Mouse (Mus musculus) midbrain, postnatal 0 days (tissue): ENCODE results near the gene Kif1bp. TPM values are rescaled to one million over a fixed set of nuclear protein-coding genes. Genes with fewer than 3 reads are reported as not detected.

ENCODE experiments used
- ATAC-seq: fragments of 200-750 bp; cut with Nextera tagmentation; 2 replicates; pipeline ENCODE4 v1.8.0; 2017; ENCODE audit warnings: moderate number of reproducible peaks, mild to moderate bottlenecking, moderate TSS enrichment, moderate library complexity; ENCODE audit not compliant: low FRiP score
- DNase-seq: peaks from one replicate; pipeline ENCODE4 v3.0.0-alpha.2; 2015; ENCODE audit warnings: low spot score
- H3K27ac ChIP-seq: fragments of 300-500 bp; sonication (generic); 2 replicates; pipeline ENCODE4 v1.5.1; 2014; ENCODE audit warnings: low read depth, mild to moderate bottlenecking, low read length, mixed read lengths
- H3K27me3 ChIP-seq: fragments of 300-500 bp; sonication (generic); 2 replicates; pipeline ENCODE4 v1.6.1; 2014; ENCODE audit warnings: low read length, control low read depth, mixed read lengths; ENCODE audit not compliant: insufficient read depth
- H3K36me3 ChIP-seq: fragments of 300-500 bp; sonication (generic); 2 replicates; pipeline ENCODE4 v1.6.1; 2014; ENCODE audit warnings: low read length, control low read depth, mixed read lengths; ENCODE audit not compliant: insufficient read depth
- H3K4me1 ChIP-seq: fragments of 300-500 bp; sonication (generic); 2 replicates; pipeline ENCODE4 v1.6.1; 2014; ENCODE audit warnings: mild to moderate bottlenecking, control low read depth, antibody characterized with exemption, low read length, mixed read lengths; ENCODE audit not compliant: insufficient read depth
- H3K4me2 ChIP-seq: fragments of 300-500 bp; sonication (generic); 2 replicates; pipeline ENCODE4 v1.6.1; 2014; ENCODE audit warnings: low read depth, mild to moderate bottlenecking, low read length, mixed read lengths; ENCODE audit not compliant: poor library complexity, severe bottlenecking
- H3K4me3 ChIP-seq: fragments of 300-500 bp; sonication (generic); 2 replicates; pipeline ENCODE4 v1.5.1; 2014; ENCODE audit warnings: low read depth, mild to moderate bottlenecking, low read length, moderate library complexity
- H3K9ac ChIP-seq: fragments of 300-500 bp; sonication (generic); replicated peaks from 2 replicates; pipeline ENCODE4 v1.6.1; 2014; ENCODE audit warnings: mild to moderate bottlenecking, low read length, moderate library complexity, mixed read lengths; ENCODE audit not compliant: poor library complexity, severe bottlenecking
- H3K9me3 ChIP-seq: fragments of 300-500 bp; sonication (generic); 2 replicates; pipeline ENCODE4 v1.6.1; 2016; ENCODE audit warnings: low read length, control low read depth
- CTCF ChIP-seq: IDR thresholded peaks from 2 replicates; pipeline ENCODE4 v1.5.1; 2016; ENCODE audit warnings: antibody characterized with exemption, mild to moderate bottlenecking
- WGBS: fragments of 180-500 bp; shearing (Covaris S2); extraction: QIAGEN DNeasy Blood & Tissue Kit; methylation state at CpG from one replicate; pipeline ENCODE4 v1.1.7; 2014; 5-methylcytosine and 5-hydroxymethylcytosine counted together
- polyA plus RNA-seq: library from polyadenylated mRNA; unstranded; fragments of >200 nt; fragmentation: Nextera tagmentation; extraction: Ambion mirVana; gene quantifications from 2 replicates; pipeline ENCODE4 v1.2.1, GENCODE M21; 2015
- total RNA-seq: library from RNA; depleted of rRNA; stranded (reverse); fragments of >200 nt; gene quantifications from 2 replicates; pipeline ENCODE4 v1.2.3, GENCODE M21; 2014

Kif1bp gene
- total and polyA plus RNA-seq, 2 experiments from 2014 or later = 70.5 to 73.4 TPM

DNA sequence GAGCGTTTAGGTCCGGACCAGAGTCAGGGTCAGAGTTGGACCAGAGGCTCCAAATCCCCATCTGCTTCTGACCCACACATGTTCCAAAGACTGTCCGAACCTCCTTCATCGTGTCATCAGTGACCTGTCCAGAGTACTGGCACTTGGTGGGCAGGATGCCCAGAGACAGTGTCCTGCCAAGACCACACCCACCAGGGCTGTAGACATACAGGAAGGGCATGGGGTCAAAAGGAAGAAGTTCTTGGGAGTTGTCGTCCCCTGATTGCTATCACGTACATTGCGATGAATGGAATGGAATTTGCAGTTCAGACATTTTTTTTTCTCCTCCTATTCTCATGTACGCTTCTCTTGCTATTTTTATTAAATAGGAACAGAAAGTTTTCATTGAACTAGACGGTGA lies 48.1 kb downstream of the Kif1bp start:
- H3K4me2 ChIP-seq = no peak overlapping the region
- H3K9me3 ChIP-seq = no peaks in the 10 kb centered on the region
- H3K27me3 ChIP-seq = no peaks in the 10 kb centered on the region
- H3K4me3 ChIP-seq = no peak overlapping the region
- no peak for DNase-seq
- 82% methylated on average over 9 of the region's 9 CpGs for WGBS
- no peak for ATAC-seq
- TF ChIP-seq CTCF = no peak
- H3K27ac ChIP-seq = no peak overlapping the region
- H3K9ac ChIP-seq = no peak overlapping the region
- no peaks in the 10 kb centered on the region for H3K36me3 ChIP-seq
- no peaks in the 10 kb centered on the region for H3K4me1 ChIP-seq

DNA sequence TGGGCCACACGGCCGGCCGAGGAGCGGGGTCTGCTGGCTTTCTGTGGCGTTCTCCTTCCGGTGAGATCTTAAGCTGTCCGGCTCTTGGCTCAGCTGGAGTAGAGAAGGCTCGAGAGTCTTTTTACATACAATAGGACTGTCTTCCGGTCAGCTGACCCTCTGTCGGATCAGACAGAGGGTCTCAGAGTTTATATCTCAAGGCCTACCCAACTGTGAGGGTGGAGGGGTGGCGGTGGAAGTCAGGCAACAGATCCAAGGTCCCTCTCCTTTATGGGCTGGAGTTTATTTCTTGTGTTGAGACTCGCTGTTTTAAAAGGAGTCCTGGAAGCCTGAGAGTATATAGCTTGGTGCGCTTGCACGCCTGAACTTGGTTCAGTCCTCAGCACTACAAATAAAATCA lies 50.9 kb downstream of the Kif1bp start, which contains the start of gene Srgn:
Srgn (minus strand) TSS at position 101 of the 400 bp plus-strand sequence.
- Histone ChIP-seq H3K27me3 (no peaks in the 10 kb centered on the region), H3K36me3 (no peaks in the 10 kb centered on the region), H3K9me3 (no peaks in the 10 kb centered on the region), H3K9ac (no peak within 1 kb of the TSS), H3K4me2 (no peak within 1 kb of the TSS), H3K4me3 (no peak within 1 kb of the TSS), H3K27ac (no peak within 1 kb of the TSS), H3K4me1 (no peaks in the 10 kb centered on the region)
- DNase-seq = no peak
- no peak for TF ChIP-seq CTCF
- WGBS = 86% methylated on average over 14 of the region's 14 CpGs
- ATAC-seq = no peak

GRCm38 (mm10) chr10:62522346-62522950 lies 55.8 kb downstream of the Kif1bp start:
- no peaks in the 10 kb centered on the region for H3K36me3 ChIP-seq
- H3K27ac ChIP-seq = no peak overlapping the region
- no peak for TF ChIP-seq CTCF
- no peaks in the 10 kb centered on the region for H3K4me1 ChIP-seq
- no peak overlapping the region for H3K4me2 ChIP-seq
- H3K9me3 ChIP-seq = no peaks in the 10 kb centered on the region
- no peak overlapping the region for H3K4me3 ChIP-seq
- DNase-seq (no peak), ATAC-seq (no peak)
- 72% methylated on average over 7 of the region's 7 CpGs for WGBS
- H3K27me3 ChIP-seq = no peaks in the 10 kb centered on the region
- H3K9ac ChIP-seq = no peak overlapping the region

GRCm38 (mm10) chr10:62521763-62522162 lies 56.5 kb downstream of the Kif1bp start:
- ATAC-seq (no peak), DNase-seq (no peak)
- Histone ChIP-seq H3K36me3 (no peaks in the 10 kb centered on the region), H3K4me3 (no peak overlapping the region), H3K9ac (no peak overlapping the region), H3K9me3 (no peaks in the 10 kb centered on the region), H3K27ac (no peak overlapping the region), H3K4me2 (no peak overlapping the region), H3K4me1 (no peaks in the 10 kb centered on the region), H3K27me3 (no peaks in the 10 kb centered on the region)
- no peak for TF ChIP-seq CTCF
- 80% methylated on average over 4 of the region's 4 CpGs for WGBS

DNA sequence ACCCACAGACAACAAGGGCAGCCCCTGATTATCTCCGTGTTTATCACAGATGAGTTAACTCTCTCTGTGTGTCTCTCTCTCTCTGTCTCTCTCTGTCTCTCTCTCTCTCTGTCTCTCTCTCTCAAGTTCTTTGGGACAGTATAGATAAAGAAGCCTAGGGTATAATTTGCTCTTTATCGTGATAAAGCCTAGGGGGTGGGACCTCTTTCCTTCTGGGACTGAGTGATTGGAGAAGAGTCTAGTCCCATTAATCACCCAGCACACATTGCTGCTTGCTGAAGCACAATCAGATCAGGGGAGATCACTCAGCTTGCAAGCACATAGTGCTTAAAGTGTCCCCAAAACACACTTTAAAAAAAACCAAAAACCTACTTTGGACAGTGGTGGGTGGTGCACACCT lies 57.3 kb downstream of the Kif1bp start:
- no peak for DNase-seq
- Histone ChIP-seq H3K27ac (no peak overlapping the region), H3K27me3 (no peaks in the 10 kb centered on the region), H3K4me3 (no peak overlapping the region), H3K4me1 (no peaks in the 10 kb centered on the region), H3K36me3 (no peaks in the 10 kb centered on the region), H3K4me2 (no peak overlapping the region), H3K9me3 (no peaks in the 10 kb centered on the region), H3K9ac (no peak overlapping the region)
- 79% methylated on average over 2 of the region's 2 CpGs for WGBS
- no peak for TF ChIP-seq CTCF
- ATAC-seq = no peak

DNA sequence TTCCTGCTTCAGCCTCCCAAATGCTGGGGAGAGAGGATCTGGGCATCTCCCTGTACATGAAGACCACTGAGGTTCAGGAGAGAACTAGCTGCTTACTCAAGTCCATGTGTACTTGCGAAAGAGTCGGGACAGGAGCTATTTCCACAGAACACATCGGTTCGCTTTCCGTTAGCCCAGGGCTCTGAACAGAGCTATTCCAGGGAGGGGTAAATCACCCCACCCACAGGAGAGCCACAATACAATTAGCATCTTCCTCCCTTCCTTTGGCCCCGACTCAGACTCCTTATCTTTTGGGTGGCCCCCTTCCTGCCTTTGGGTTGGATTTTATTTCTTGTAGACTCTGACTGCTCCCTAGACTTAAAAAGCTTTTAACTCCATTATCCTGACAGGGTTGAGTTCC lies 60.7 kb downstream of the Kif1bp start:
- Histone ChIP-seq H3K4me1 (no peaks in the 10 kb centered on the region), H3K9me3 (no peaks in the 10 kb centered on the region), H3K4me3 (no peak overlapping the region), H3K27ac (no peak overlapping the region), H3K4me2 (no peak overlapping the region), H3K36me3 (no peaks in the 10 kb centered on the region), H3K9ac (no peak overlapping the region), H3K27me3 (no peaks in the 10 kb centered on the region)
- no peak for ATAC-seq
- DNase-seq = no peak
- WGBS = 90% methylated on average over 6 of the region's 6 CpGs
- TF ChIP-seq CTCF = no peak
